Mouse (Mus musculus) cerebellum, adult 2 months (tissue): ENCODE measurements around the gene Atp2b2.

Experiments
- CTCF ChIP-seq: fragments of 200-500 bp; IDR thresholded peaks from 2 replicates; pipeline ENCODE4 v1.5.1; 2011; ENCODE audit warnings: low read depth, mild to moderate bottlenecking, control low read depth, low read length, moderate library complexity, borderline replicate concordance; ENCODE audit not compliant: insufficient read depth
- POLR2A ChIP-seq: fragments of 200-500 bp; IDR thresholded peaks from 2 replicates; pipeline ENCODE4 v1.6.1; 2011; ENCODE audit warnings: low read length, control low read depth, borderline replicate concordance; ENCODE audit not compliant: insufficient read depth

- TF ChIP-seq CTCF = no peak
- no peak for TF ChIP-seq POLR2A
Measured at GRCm38 (mm10) chr6:113847092-113847491, 195.3 kb downstream of the Atp2b2 start.
